Mouse (Mus musculus): ENCODE data around the gene Noc3l. TPM values are rescaled to one million over a fixed set of nuclear protein-coding genes. Genes with fewer than 3 reads are reported as not detected.

Gene Noc3l
- total RNA-seq, 2 experiments from 2014 or later: 18.8 to 20.7 TPM

GRCm38 (mm10) chr19:38760441-38760840 is 58.6 kb downstream of the Noc3l start:
- no peak for DNase-seq (ENCODE audit: low spot score in 2 of 2)

GRCm38 (mm10) chr19:38758685-38759472 is 60.2 kb downstream of the Noc3l start:
- no peak for DNase-seq (ENCODE audit: low spot score in 2 of 2)

GRCm38 (mm10) chr19:38758056-38758455 is 61.0 kb downstream of the Noc3l start:
- no peak for DNase-seq (ENCODE audit: low spot score in 2 of 2)

- DNase-seq (ENCODE audit: low spot score in 2 of 2): no peak
These were observed 61.9 kb downstream of the Noc3l start for GRCm38 (mm10) chr19:38757161-38757560.

- no peak for DNase-seq (ENCODE audit: low spot score in 2 of 2)
These were observed 68.8 kb downstream of the Noc3l start for GRCm38 (mm10) chr19:38750192-38750591.

GRCm38 (mm10) chr19:38746492-38747014 is 72.5 kb downstream of the Noc3l start:
- DNase-seq (ENCODE audit: low spot score in 2 of 2): no peak

GRCm38 (mm10) chr19:38745810-38746491 is 73.1 kb downstream of the Noc3l start:
- DNase-seq (ENCODE audit: low spot score in 2 of 2): no peak

- DNase-seq (ENCODE audit: low spot score in 2 of 2): no peak
These were observed 74.5 kb downstream of the Noc3l start for GRCm38 (mm10) chr19:38744546-38744945.

Other genes starting within 250 kb of the Noc3l start
- 10 to 100 TPM; 10.1 to 10.5 TPM for gene Tbc1d12, start 17.3 kb upstream of the Noc3l start, total RNA-seq (2021)
- gene Hells, start 111.7 kb upstream of the Noc3l start, total RNA-seq (2021): 1 to 10 TPM; 2.8 to 3.2 TPM
- gene Cyp2c55, start 187.8 kb upstream of the Noc3l start, total RNA-seq (2021): under 1 TPM; 0.16 to 0.23 TPM
- not detected for gene Cyp2c65, start 241.8 kb upstream of the Noc3l start, total RNA-seq (2021)